Mouse (Mus musculus) mature B cell (primary cell): ENCODE data around the gene Catspere2.

Experiments
- in situ Hi-C: fragments of 300-500 bp; cut with MboI; formaldehyde crosslinking; loops from 2 replicates; pipeline ENCODE4 v1.14.3; 2019

Catspere2 gene

DNA sequence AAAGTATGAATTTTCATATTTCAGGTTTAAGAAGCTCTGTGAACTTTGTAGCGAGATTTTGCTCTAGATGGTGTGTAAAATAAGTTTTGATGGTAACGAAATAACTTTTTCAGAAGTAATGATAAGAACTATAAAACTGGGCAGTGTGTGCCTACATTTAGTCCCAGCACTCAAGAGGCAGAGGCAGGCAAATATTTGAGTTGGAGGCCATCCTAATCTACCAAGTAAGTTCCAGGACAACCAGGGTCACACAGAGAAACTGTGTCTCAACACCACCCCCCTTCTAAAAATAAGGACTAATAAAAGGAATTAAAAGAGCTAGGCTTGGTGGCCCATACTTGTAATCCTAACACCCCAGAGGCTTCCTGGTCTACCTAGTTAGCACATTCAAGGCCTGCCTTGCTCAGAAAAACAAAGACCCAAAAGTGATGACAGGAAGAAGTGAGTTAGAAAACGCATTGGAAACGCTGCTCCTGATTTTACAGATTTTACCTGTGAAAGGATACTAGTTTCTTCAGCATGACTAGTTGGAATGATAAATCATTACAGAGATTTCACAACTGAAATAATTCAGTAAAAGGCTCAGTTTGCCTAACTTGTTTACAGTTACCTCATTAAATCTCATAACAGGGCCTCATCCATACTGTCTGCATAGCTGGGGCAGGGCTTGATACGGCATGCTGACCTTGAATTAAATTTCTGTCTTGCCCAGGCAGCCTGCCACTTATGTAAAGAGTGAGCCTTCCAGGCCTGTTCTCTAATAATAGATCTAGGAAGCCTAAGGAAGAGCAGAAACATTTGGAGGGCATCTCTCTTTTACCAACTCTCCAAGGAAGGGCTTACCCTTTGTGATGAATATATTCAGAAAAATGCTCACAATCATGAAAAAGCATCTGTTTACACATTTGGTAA is 236.2 kb downstream of the Catspere2 start:
- in situ Hi-C loops = no loop called here
